Mouse (Mus musculus): ENCODE results near the gene Pou5f1. TPM values are rescaled to one million over a fixed set of nuclear protein-coding genes. Genes with fewer than 3 reads are reported as not detected.

Gene Pou5f1
- polyA plus RNA-seq, 1 experiment from 2014 or later: not detected

- no peak overlapping the region for H3K4me2 ChIP-seq (replicated peaks)
- H3K4me1 ChIP-seq: no peaks in the 10 kb centered on the region
- ATAC-seq (ENCODE audit: low FRiP score, low read depth): no peak
- no peak overlapping the region for H3K9ac ChIP-seq
- H3K4me3 ChIP-seq: no peak overlapping the region
- no peaks in the 10 kb centered on the region for H3K36me3 ChIP-seq
- H3K27ac ChIP-seq: no peak overlapping the region
- no peaks in the 10 kb centered on the region for H3K9me3 ChIP-seq
- H3K27me3 ChIP-seq (replicated peaks): no peaks in the 10 kb centered on the region
- WGBS: 93% methylated on average over 13 of the region's 13 CpGs
Measured at GRCm38 (mm10) chr17:35556186-35556765, 50.5 kb downstream of the Pou5f1 start.

GRCm38 (mm10) chr17:35556812-35557211 lies 51.0 kb downstream of the Pou5f1 start:
- 0 out of 2 replicates have a peak, but pooled peaks have one; percentile 14 for ATAC-seq (ENCODE audit: low FRiP score, low read depth)
- no peak overlapping the region for H3K27ac ChIP-seq
- H3K4me2 ChIP-seq (replicated peaks): no peak overlapping the region
- no peaks in the 10 kb centered on the region for H3K36me3 ChIP-seq
- H3K9me3 ChIP-seq: no peaks in the 10 kb centered on the region
- no peak overlapping the region for H3K4me3 ChIP-seq
- no peak overlapping the region for H3K9ac ChIP-seq
- no peaks in the 10 kb centered on the region for H3K4me1 ChIP-seq
- WGBS: 36% methylated on average over 5 of the region's 5 CpGs
- H3K27me3 ChIP-seq (replicated peaks): no peaks in the 10 kb centered on the region

DNA sequence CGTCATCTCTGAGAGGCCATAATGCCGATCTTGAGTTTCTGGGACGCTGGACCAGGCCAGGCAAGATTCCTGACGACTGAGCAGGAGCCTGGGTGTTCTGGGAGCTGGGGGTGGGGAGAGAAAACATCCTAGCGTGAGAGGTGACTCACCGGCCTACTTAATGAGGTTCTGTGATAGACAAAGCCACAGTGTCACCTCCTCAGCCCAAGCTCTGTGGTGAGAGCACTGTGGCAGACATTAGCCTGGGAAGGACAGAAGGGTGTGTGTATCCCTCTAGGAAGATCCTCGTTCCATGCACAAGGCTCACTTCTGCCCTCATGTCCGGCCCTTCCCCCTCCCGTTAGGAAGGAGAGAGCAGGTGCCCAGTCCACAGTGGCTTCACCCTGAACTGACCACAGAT lies 51.5 kb downstream of the Pou5f1 start:
- H3K27ac ChIP-seq: no peak overlapping the region
- H3K27me3 ChIP-seq (replicated peaks): no peaks in the 10 kb centered on the region
- no peak overlapping the region for H3K4me2 ChIP-seq (replicated peaks)
- H3K9ac ChIP-seq: no peak overlapping the region
- H3K4me1 ChIP-seq: no peaks in the 10 kb centered on the region
- ATAC-seq (ENCODE audit: low FRiP score, low read depth): no peak
- no peaks in the 10 kb centered on the region for H3K36me3 ChIP-seq
- H3K4me3 ChIP-seq: no peak overlapping the region
- 79% methylated on average over 9 of the region's 9 CpGs for WGBS
- H3K9me3 ChIP-seq: no peaks in the 10 kb centered on the region

DNA sequence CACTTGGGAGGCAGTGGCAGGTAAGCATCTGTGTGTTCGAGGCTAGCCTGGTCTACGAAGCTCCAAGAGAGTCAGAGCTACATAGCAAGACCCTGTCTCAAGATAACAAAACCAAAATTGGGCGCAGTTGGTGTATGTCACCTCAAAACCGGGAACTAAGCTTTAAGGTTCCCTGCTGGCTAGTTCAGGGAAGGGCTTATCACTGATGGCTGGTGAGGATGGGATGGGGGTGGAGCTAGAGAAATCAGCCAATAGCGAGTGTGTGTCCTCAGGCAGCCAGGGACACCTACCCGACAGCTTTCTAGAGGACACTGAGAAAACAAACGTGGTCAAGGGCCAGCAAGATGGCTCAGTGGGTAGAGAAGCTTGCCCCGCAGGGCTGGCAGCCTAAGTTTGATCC lies 52.4 kb downstream of the Pou5f1 start:
- no peaks in the 10 kb centered on the region for H3K27me3 ChIP-seq (replicated peaks)
- no peak for ATAC-seq (ENCODE audit: low FRiP score, low read depth)
- H3K4me3 ChIP-seq: no peak overlapping the region
- H3K27ac ChIP-seq: no peak overlapping the region
- no peaks in the 10 kb centered on the region for H3K36me3 ChIP-seq
- no peaks in the 10 kb centered on the region for H3K4me1 ChIP-seq
- 67% methylated on average over 8 of the region's 8 CpGs for WGBS
- no peaks in the 10 kb centered on the region for H3K9me3 ChIP-seq
- H3K4me2 ChIP-seq (replicated peaks): no peak overlapping the region
- no peak overlapping the region for H3K9ac ChIP-seq

Other genes starting within 250 kb of the Pou5f1 start
- gene H2-D1, start 243.3 kb upstream of the Pou5f1 start, polyA plus RNA-seq (2016; fragmentation: Nextera tagmentation; extraction: Ambion mirVana): 55.7 and 58.8 TPM in 2 replicates
- gene H2-Q1, start 185.6 kb upstream of the Pou5f1 start, polyA plus RNA-seq (2016; fragmentation: Nextera tagmentation; extraction: Ambion mirVana): 0.06 and 0.10 TPM in 2 replicates
- gene H2-Q2, start 163.8 kb upstream of the Pou5f1 start, polyA plus RNA-seq (2016; fragmentation: Nextera tagmentation; extraction: Ambion mirVana): 0.28 and 0.42 TPM in 2 replicates
- gene H2-Q4, start 126.4 kb upstream of the Pou5f1 start, polyA plus RNA-seq (2016; fragmentation: Nextera tagmentation; extraction: Ambion mirVana): 2.7 and 3.2 TPM in 2 replicates
- 0.48 and 0.64 TPM in 2 replicates for gene H2-Q6, start 81.2 kb upstream of the Pou5f1 start, polyA plus RNA-seq (2016; fragmentation: Nextera tagmentation; extraction: Ambion mirVana)
- gene H2-Q7, start 66.9 kb upstream of the Pou5f1 start, polyA plus RNA-seq (2016; fragmentation: Nextera tagmentation; extraction: Ambion mirVana): 6.5 and 6.8 TPM in 2 replicates
- gene H2-Q10, start 35.9 kb upstream of the Pou5f1 start, polyA plus RNA-seq (2016; fragmentation: Nextera tagmentation; extraction: Ambion mirVana): 0.18 and 0.27 TPM in 2 replicates
- gene Tcf19, start 10.8 kb downstream of the Pou5f1 start, polyA plus RNA-seq (2016; fragmentation: Nextera tagmentation; extraction: Ambion mirVana): 34.1 and 35.1 TPM in 2 replicates
- 12.9 and 13.1 TPM in 2 replicates for gene Cchcr1, start 11.1 kb downstream of the Pou5f1 start, polyA plus RNA-seq (2016; fragmentation: Nextera tagmentation; extraction: Ambion mirVana)
- gene Psors1c2, start 27.2 kb downstream of the Pou5f1 start, polyA plus RNA-seq (2016; fragmentation: Nextera tagmentation; extraction: Ambion mirVana): 0.91 and 1.4 TPM in 2 replicates
- gene Cdsn, start 46.1 kb downstream of the Pou5f1 start, polyA plus RNA-seq (2016; fragmentation: Nextera tagmentation; extraction: Ambion mirVana): not detected in 2 replicates
- gene 2300002M23Rik, start 61.4 kb downstream of the Pou5f1 start, polyA plus RNA-seq (2016; fragmentation: Nextera tagmentation; extraction: Ambion mirVana): not detected in 2 replicates
- not detected in 2 replicates for gene Sfta2, start 95.5 kb downstream of the Pou5f1 start, polyA plus RNA-seq (2016; fragmentation: Nextera tagmentation; extraction: Ambion mirVana)
- not detected in 2 replicates for gene Gm9573, start 120.6 kb downstream of the Pou5f1 start, polyA plus RNA-seq (2016; fragmentation: Nextera tagmentation; extraction: Ambion mirVana)
- gene Mucl3, start 137.7 kb downstream of the Pou5f1 start, polyA plus RNA-seq (2016; fragmentation: Nextera tagmentation; extraction: Ambion mirVana): 0.10 TPM in 1 of 2 replicates, not detected in the other
- 14.9 and 15.2 TPM in 2 replicates for gene Vars2, start 161.6 kb downstream of the Pou5f1 start, polyA plus RNA-seq (2016; fragmentation: Nextera tagmentation; extraction: Ambion mirVana)
- 35.8 and 36.9 TPM in 2 replicates for gene Gtf2h4, start 167.7 kb downstream of the Pou5f1 start, polyA plus RNA-seq (2016; fragmentation: Nextera tagmentation; extraction: Ambion mirVana)
- gene Ddr1, start 198.6 kb downstream of the Pou5f1 start, polyA plus RNA-seq (2016; fragmentation: Nextera tagmentation; extraction: Ambion mirVana): 170 and 172 TPM in 2 replicates